Mouse (Mus musculus) ovary, adult 18-20 months (tissue): ENCODE data around the gene Tfpt.
"Not testable (repeated sequence)": the region's sequence is repeated elsewhere in the genome, so short reads cannot be mapped to it uniquely, and the experiment has no call there.

Experiments used
- DNase-seq: peaks from one replicate; pipeline ENCODE4 v3.0.0; 2022; ENCODE audit warnings: low spot score, mixed read lengths

Tfpt gene

GRCm38 (mm10) chr7:3574216-3574615, 55.5 kb downstream of the Tfpt start:
- no peak for DNase-seq

- DNase-seq: no peak
These were observed 57.9 kb downstream of the Tfpt start for GRCm38 (mm10) chr7:3571847-3572246.

DNA sequence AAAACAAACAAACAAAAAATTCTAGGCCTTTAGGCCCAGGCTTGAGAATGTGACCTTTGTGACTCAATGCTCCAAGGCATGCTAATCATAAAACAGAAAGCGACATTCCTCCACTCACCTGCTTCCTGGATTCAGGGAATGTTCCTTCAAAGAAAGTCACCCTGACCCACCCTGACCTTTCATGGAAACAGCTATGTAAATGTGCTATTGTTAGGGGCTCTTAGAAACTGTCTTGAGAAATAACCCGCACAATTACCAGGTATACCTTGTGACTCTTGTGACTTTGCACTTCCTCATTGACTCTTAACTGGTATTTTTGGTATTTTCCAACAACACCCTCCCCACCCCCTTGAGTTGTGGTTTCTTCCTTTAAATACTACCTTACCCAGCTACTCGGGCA, 59.1 kb downstream of the Tfpt start:
- not testable (repeated sequence) for DNase-seq
